Mouse (Mus musculus): ENCODE data around the gene Olfr483.

Gene Olfr483

DNA sequence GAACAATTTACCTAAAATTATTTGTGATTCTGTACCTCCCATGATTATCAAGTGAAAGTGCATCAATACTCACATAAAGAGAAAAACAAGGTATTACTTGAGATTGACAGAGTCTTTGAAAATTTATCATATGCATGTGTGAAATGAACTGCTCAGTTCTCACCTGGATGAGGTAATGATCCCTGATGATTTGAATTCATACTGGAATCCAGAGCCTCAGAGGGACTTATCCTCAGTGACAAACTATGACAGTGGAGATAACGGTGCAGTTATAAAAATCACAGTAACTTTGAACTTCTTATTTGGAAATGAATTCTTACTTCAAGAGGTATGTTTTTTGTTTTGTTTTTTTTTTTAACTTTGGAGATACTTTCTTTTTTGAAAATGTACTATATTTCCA is at the start of gene Olfr483:
Gene Olfr483 (plus strand): TSS at position 301 of the 400 bp plus-strand sequence.
- no peak for DNase-seq (ENCODE audit: low spot score)

DNA sequence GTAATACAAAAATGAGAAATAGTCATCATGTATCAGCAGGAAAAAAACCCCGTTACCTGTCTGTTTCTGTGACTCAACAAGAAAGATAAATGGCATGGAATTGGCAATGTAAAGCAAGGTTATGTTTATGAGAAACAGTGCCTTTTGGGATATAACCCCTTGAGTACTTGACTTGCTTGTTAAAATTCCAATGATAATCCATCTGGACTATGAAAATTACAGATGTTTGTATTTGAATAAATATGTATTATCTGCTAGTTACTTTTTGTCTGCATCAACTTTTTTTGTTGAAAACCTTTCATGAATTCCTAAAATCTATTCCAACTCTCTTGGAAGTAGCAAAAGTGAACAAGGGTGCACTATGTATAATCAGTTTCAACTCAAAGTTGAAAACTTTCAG is 33.4 kb upstream of the Olfr483 start, which contains the start of gene Olfr480:
Gene Olfr480 (minus strand): TSS at position 101 of the 400 bp plus-strand sequence.
- no peak for DNase-seq (ENCODE audit: low spot score)

DNA sequence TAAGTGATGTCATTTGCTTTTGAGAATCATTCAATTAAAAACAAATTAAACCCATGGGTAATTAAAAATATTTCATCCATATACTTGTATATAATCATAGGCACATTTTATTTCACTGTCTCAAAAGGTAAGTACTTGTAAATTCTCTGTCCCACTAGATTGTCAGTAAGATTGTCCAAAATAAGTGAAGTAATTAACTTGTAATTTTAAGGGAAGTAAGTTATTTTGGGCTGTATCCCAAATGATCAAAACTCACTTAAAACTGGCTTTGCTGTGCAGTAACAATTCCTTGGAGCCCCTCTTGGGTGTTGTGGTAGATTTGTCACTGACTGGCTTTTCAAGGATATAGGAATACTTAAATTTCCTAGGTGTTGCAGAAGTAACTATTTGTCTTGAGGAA is 21.1 kb upstream of the Olfr483 start, which contains the start of gene Olfr481:
Gene Olfr481 (plus strand): TSS at position 301 of the 400 bp plus-strand sequence.
- no peak for DNase-seq (ENCODE audit: low spot score)

DNA sequence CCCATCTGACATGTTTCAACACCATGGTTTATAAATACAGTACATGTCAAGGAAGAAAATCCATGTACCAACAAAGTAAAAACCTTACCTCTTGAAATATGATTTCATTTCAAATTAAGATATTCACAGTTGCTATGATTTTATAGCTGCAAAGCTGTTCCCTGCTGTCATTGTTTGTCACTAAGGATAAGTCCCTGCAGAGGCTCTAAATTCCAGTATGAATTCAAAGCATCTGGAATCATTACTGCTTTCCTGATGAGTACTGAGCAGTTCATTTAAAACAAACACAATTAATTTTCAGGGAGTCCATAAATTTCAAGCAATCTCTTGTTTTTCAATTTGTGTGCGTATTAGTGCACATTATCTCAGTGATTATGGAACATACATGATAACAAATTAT is 3.2 kb upstream of the Olfr483 start, which contains the start of gene Olfr482:
Gene Olfr482 (minus strand): TSS at position 101 of the 400 bp plus-strand sequence.
- DNase-seq (ENCODE audit: low spot score), result no peak

DNA sequence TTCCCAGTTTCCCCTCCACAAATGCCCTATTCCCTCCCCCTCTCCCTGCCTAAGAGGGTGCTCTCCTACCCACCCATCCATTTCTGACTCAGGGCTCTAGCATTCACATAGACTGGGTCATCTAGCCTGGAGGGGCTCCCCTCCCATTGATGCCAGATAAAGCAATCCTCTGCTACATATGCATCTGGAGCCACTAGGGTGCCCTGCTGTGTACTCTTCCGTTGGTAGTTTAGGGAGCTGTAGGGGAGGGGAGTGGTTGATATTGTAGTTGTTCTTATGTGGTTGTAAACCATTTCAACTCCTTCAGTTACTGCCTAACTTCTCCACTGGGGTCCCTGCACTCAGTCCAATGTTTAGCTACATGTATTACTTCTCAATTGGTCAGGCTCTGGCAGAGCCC is 20.0 kb downstream of the Olfr483 start:
- DNase-seq (ENCODE audit: low spot score), result no peak

DNA sequence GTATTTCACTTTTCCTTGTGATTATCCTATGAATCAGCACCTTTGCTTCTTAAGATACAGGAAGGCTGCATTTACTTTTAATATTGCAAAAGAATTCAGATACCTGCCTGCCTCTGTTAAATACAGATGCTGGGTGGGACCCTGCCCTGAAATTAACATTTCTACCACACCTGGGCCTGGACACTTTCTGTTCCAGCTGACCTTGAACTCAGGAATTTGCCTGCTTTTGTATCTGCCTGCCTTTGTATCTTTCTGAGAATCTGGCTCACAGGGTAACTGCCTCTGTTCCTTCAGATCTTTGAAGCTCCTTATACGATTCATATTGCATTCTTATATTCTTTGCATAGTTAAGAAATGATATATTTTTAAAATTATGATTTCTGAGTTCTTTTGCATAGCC is 20.8 kb downstream of the Olfr483 start:
- DNase-seq (ENCODE audit: low spot score), result no peak

DNA sequence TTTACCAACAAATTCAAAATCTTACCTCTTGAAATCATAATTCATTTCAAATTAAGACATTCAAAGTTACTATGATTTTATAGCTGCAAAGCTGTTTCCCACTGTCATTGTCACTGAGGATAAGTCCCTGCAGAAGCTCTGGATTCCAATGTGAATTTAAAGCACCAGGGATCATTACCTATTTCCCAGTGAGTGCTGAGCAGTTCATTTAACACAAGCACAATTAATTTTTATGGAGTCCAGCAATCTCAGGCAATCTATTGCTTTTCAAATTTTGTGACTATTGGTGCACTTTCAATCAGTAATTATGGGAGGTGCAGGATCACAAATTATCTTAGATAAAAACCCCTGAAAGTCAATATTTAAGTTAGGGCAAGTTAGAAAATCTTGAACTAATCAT is 26.7 kb downstream of the Olfr483 start, which contains the start of gene Olfr484:
Gene Olfr484 (minus strand): TSS at position 101 of the 400 bp plus-strand sequence.
- no peak for DNase-seq (ENCODE audit: low spot score)

All from layer of hippocampus, adult 9-10 months (tissue).